Mouse (Mus musculus) forebrain, postnatal 0 days (tissue): Measurements from ENCODE around the gene Kcnq4. TPM values are rescaled to one million over a fixed set of nuclear protein-coding genes. Genes with fewer than 3 reads are reported as not detected.

ENCODE experiments used
- ATAC-seq: fragments of 200-750 bp; cut with Nextera tagmentation; 2 replicates; pipeline ENCODE4 v1.8.0; 2017; ENCODE audit warnings: mild to moderate bottlenecking, moderate library complexity
- DNase-seq: peaks from one replicate; pipeline ENCODE4 v3.0.0-alpha.2; 2015
- H3K27ac ChIP-seq: fragments of 300-500 bp; sonication (generic); 2 replicates; pipeline ENCODE4 v1.5.1; 2014; ENCODE audit warnings: low read depth, mild to moderate bottlenecking, antibody characterized with exemption, low read length, moderate library complexity, mixed read lengths
- H3K27me3 ChIP-seq: fragments of 300-500 bp; sonication (generic); 2 replicates; pipeline ENCODE4 v1.6.1; 2014; ENCODE audit warnings: mild to moderate bottlenecking, low read length, mixed read lengths; ENCODE audit not compliant: insufficient read depth
- H3K36me3 ChIP-seq: fragments of 300-500 bp; sonication (generic); 2 replicates; pipeline ENCODE4 v1.6.1; 2014; ENCODE audit warnings: mild to moderate bottlenecking, moderate library complexity; ENCODE audit not compliant: insufficient read depth
- H3K4me1 ChIP-seq: fragments of 300-500 bp; sonication (generic); 2 replicates; pipeline ENCODE4 v1.6.1; 2014; ENCODE audit warnings: antibody characterized with exemption; ENCODE audit not compliant: insufficient read depth
- H3K4me2 ChIP-seq: fragments of 300-500 bp; sonication (generic); 2 replicates; pipeline ENCODE4 v1.6.1; 2014; ENCODE audit warnings: low read depth, mild to moderate bottlenecking, moderate library complexity
- H3K4me3 ChIP-seq: fragments of 300-500 bp; sonication (generic); 2 replicates; pipeline ENCODE4 v1.5.1; 2014; ENCODE audit warnings: low read depth, low read length, mixed read lengths
- H3K9ac ChIP-seq: fragments of 300-500 bp; sonication (generic); 2 replicates; pipeline ENCODE4 v1.6.1; 2014; ENCODE audit warnings: mild to moderate bottlenecking
- H3K9me3 ChIP-seq: fragments of 300-500 bp; sonication (generic); 2 replicates; pipeline ENCODE4 v1.6.1; 2016; ENCODE audit warnings: low read length
- CTCF ChIP-seq: sonication (generic); IDR thresholded peaks from 2 replicates; pipeline ENCODE4 v1.5.1; 2016; ENCODE audit warnings: antibody characterized with exemption, control low read depth, low read depth
- WGBS: fragments of 180-500 bp; shearing (Covaris S2); extraction: QIAGEN DNeasy Blood & Tissue Kit; methylation state at CpG from one replicate; pipeline ENCODE4 v1.1.7; 2014; 5-methylcytosine and 5-hydroxymethylcytosine counted together
- microRNA counts: library from miRNA; unstranded; fragments of <30 nt; microRNA quantifications from one replicate; lab custom pipeline; 2015
- microRNA-seq, 2 experiments: library from miRNA; unstranded; fragments of <30 nt; microRNA quantifications; one replicate each; pipeline ENCODE4; 2016
- polyA plus RNA-seq: library from polyadenylated mRNA; unstranded; fragments of >200 nt; fragmentation: Nextera tagmentation; extraction: Ambion mirVana; gene quantifications from 2 replicates; pipeline ENCODE4 v1.2.1, GENCODE M21; 2015
- total RNA-seq: library from RNA; depleted of rRNA; stranded (reverse); fragments of >200 nt; gene quantifications from 2 replicates; pipeline ENCODE4 v1.2.3, GENCODE M21; 2014; rRNA removed

Kcnq4 gene
- total and polyA plus RNA-seq, 2 experiments from 2014 or later, result 7.1 to 11.9 TPM

- H3K4me3 ChIP-seq, result peak overlapping the region; percentile 54
- DNase-seq (no peak), ATAC-seq (peak; percentile 40)
- no peaks in the 10 kb centered on the region for H3K36me3 ChIP-seq
- 21% methylated on average over 7 of the region's 7 CpGs for WGBS
- TF ChIP-seq CTCF, result no peak
- peak overlapping the region; percentile 98 for H3K4me2 ChIP-seq
- H3K4me1 ChIP-seq, result no peaks in the 10 kb centered on the region
- H3K27me3 ChIP-seq, result no peaks in the 10 kb centered on the region
- peak overlapping the region; percentile 68 for H3K9ac ChIP-seq
- no peaks in the 10 kb centered on the region for H3K9me3 ChIP-seq
- H3K27ac ChIP-seq, result no peak overlapping the region
These were observed 98.2 kb downstream of the Kcnq4 start for GRCm38 (mm10) chr4:120650208-120650592.

- no peak for TF ChIP-seq CTCF
- Histone ChIP-seq H3K9me3 (no peaks in the 10 kb centered on the region), H3K36me3 (no peaks in the 10 kb centered on the region), H3K4me2 (peak overlapping the region; percentile 98), H3K27me3 (no peaks in the 10 kb centered on the region), H3K4me1 (no peaks in the 10 kb centered on the region), H3K9ac (peak overlapping the region; percentile 68), H3K4me3 (peak overlapping the region; percentile 54), H3K27ac (no peak overlapping the region)
- WGBS, result 5% methylated on average over 55 of the region's 55 CpGs
- ATAC-seq, result peak; percentile 91
- DNase-seq, result peak; percentile 74
These were observed 98.8 kb downstream of the Kcnq4 start for GRCm38 (mm10) chr4:120649369-120650207.

MicroRNA genes within 50 kb of the gene (microRNA counts, 519-probe panel; counts per million panel counts)
- microRNA mmu-miR-30e (lab: Ali Mortazavi, UCI), result 4,337 counts per million, percentile 53 among the panel's probes with 10 or more counts

Small RNA genes lying within 50 kb of the gene (microRNA-seq; reads per million reads assigned to microRNA genes)
- 38.3 to 64.3 reads per million in 2 experiments for gene Mir30c-1
- 0 reads per million in 2 experiments for gene Mir30e
- gene Mir30f, result 0 reads per million in 2 experiments

Other genes starting within 250 kb of the Kcnq4 start
- 0.15 TPM in 1 of 2 replicates, not detected in the other for gene Slfnl1, start 216.4 kb downstream of the Kcnq4 start, total RNA-seq
- not detected in 2 replicates for gene Slfnl1, start 216.4 kb downstream of the Kcnq4 start, polyA plus RNA-seq
- 73.0 and 73.3 TPM in 2 replicates for gene Ctps, start 178.3 kb downstream of the Kcnq4 start, total RNA-seq
- gene Ctps, start 178.3 kb downstream of the Kcnq4 start, polyA plus RNA-seq, result 71.9 and 76.8 TPM in 2 replicates
- not detected in 2 replicates for gene Gm8439, start 159.9 kb downstream of the Kcnq4 start, total RNA-seq
- not detected in 2 replicates for gene Gm8439, start 159.9 kb downstream of the Kcnq4 start, polyA plus RNA-seq
- 2.9 and 6.0 TPM in 2 replicates for gene Cited4, start 82.0 kb downstream of the Kcnq4 start, total RNA-seq
- 4.2 and 5.3 TPM in 2 replicates for gene Cited4, start 82.0 kb downstream of the Kcnq4 start, polyA plus RNA-seq
- 72.7 and 78.2 TPM in 2 replicates for gene Nfyc, start 83.0 kb upstream of the Kcnq4 start, total RNA-seq
- 74.6 and 81.4 TPM in 2 replicates for gene Nfyc, start 83.0 kb upstream of the Kcnq4 start, polyA plus RNA-seq
- gene Rims3, start 106.2 kb upstream of the Kcnq4 start, total RNA-seq, result 68.2 and 86.1 TPM in 2 replicates
- 14.7 and 21.7 TPM in 2 replicates for gene Rims3, start 106.2 kb upstream of the Kcnq4 start, polyA plus RNA-seq
- 15.6 and 15.7 TPM in 2 replicates for gene Exo5, start 176.4 kb upstream of the Kcnq4 start, total RNA-seq
- gene Exo5, start 176.4 kb upstream of the Kcnq4 start, polyA plus RNA-seq, result 16.0 and 18.7 TPM in 2 replicates
- gene Zfp69, start 203.1 kb upstream of the Kcnq4 start, total RNA-seq, result 2.6 and 3.1 TPM in 2 replicates
- gene Zfp69, start 203.1 kb upstream of the Kcnq4 start, polyA plus RNA-seq, result 2.5 and 4.5 TPM in 2 replicates